Comparison of ENCODE assay signal across 9 mouse cellular contexts in the genomic region with DNA sequence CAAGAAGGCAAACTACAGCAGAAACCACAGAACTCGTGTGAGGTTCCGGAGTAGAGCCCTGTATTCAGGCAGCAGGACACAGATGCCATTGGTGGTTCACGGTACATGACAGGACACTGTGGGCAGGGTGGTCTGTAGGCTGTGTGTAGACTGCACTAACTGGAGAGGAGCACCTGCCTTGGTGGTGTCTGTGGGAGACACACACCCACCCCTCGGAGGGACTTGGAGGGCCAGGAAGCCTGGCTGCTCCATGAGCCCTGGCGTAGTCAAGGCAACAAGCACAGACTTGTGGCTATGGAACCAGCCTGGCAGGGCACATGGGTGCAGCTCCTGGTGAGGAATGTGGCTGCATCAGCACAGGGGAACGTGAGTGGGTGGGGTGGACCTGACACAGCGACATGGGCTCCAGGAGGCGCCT. TPM values are rescaled to one million over a fixed set of nuclear protein-coding genes. Genes with fewer than 3 reads are reported as not detected.
DNase-seq lines count a peak whose midpoint lies in the region; ATAC-seq and TF ChIP-seq lines count a peak whose summit lies in the region.
"Had no signal": no experiment of that assay in that cellular context is flagged by ENCODE, and none has a peak within 500 bp of the region (broad histone marks: within the 10 kb centered on the region; RNA-seq: fewer than 3 reads in every experiment).

No protein-coding gene starts in this region.

- H3K4me3 ChIP-seq in cerebellum, adult 2 months (replicated peaks; ENCODE audit: insufficient read depth, low read depth, low read length) = no peak overlapping the region
- no peak overlapping the region for H3K4me3 ChIP-seq in lung, embryonic 15.5 days
- H3K4me3 ChIP-seq: midbrain, embryonic 12.5 days had no signal

- no peak for TF ChIP-seq CTCF in cerebellum, adult 2 months (IDR thresholded peaks at IDR 0.05; ENCODE audit: borderline replicate concordance, insufficient read depth, low read depth, low read length)

- H3K36me3 ChIP-seq in lung, embryonic 15.5 days = no peaks in the 10 kb centered on the region
- H3K36me3 ChIP-seq in splenic B cell, adult 2 months (ENCODE audit: control insufficient read depth, insufficient read depth, low read length, poor library complexity, severe bottlenecking) = no peaks in the 10 kb centered on the region
- H3K36me3 ChIP-seq: midbrain, embryonic 12.5 days had no signal

- no peak overlapping the region for H3K9ac ChIP-seq in lung, embryonic 15.5 days
- H3K9ac ChIP-seq: midbrain, embryonic 12.5 days had no signal

- H3K27ac ChIP-seq in cerebellum, adult 2 months (ENCODE audit: insufficient read depth, low read length) = peak overlapping the region; percentile 16; the same call in 1 of the 2 replicates
- H3K27ac ChIP-seq in lung, embryonic 15.5 days = peak overlapping the region; percentile 59; the same call in 1 of the 2 replicates
- H3K27ac ChIP-seq: midbrain, embryonic 12.5 days had no signal

- ATAC-seq in lung, embryonic 15.5 days (ENCODE audit: borderline replicate concordance, extremely low read depth, low FRiP score, low TSS enrichment) = peak; percentile 33; the same call in 1 of the 2 replicates

- no peaks in the 10 kb centered on the region for H3K27me3 ChIP-seq in cerebellum, adult 2 months (ENCODE audit: control insufficient read depth, insufficient read depth, low read length)
- H3K27me3 ChIP-seq in lung, embryonic 15.5 days = no peaks in the 10 kb centered on the region
- no peaks in the 10 kb centered on the region for H3K27me3 ChIP-seq in splenic B cell, adult 2 months (ENCODE audit: control insufficient read depth, insufficient read depth, low read length, poor library complexity, severe bottlenecking)

- no peak overlapping the region for H3K4me2 ChIP-seq in lung, embryonic 15.5 days
- H3K4me2 ChIP-seq: midbrain, embryonic 12.5 days had no signal

- H3K9me3 ChIP-seq in lung, embryonic 15.5 days = no peaks in the 10 kb centered on the region
- H3K9me3 ChIP-seq: midbrain, embryonic 12.5 days had no signal

- no peak for DNase-seq in cerebellum, adult 2 months
- no peak for DNase-seq in cerebellum, postnatal 36 days
- peak; percentile 75 to 80 for DNase-seq in urinary bladder, adult 18-20 months (ENCODE audit: low spot score in 2 of 2)
- no peak for DNase-seq in urinary bladder, postnatal 10 days (ENCODE audit: low spot score)
- peak; percentile 48 for DNase-seq in splenic B cell, adult 2 months (ENCODE audit: low read depth, low spot score)
- DNase-seq in adrenal gland, adult 2 months = no peak
- no peak for DNase-seq in kidney, postnatal 10 days

- H3K4me1 ChIP-seq in cerebellum, adult 2 months (ENCODE audit: control insufficient read depth, insufficient read depth, low read length) = no peaks in the 10 kb centered on the region
- peaks cover 6% of the 10 kb centered on the region; the same call in 1 of the 2 replicates for H3K4me1 ChIP-seq in lung, embryonic 15.5 days

- no peak for TF ChIP-seq POLR2A in cerebellum, adult 2 months (IDR thresholded peaks at IDR 0.05; ENCODE audit: borderline replicate concordance, insufficient read depth, low read length)

- 38% methylated on average over 8 of the region's 8 CpGs for WGBS in cerebellum, adult 2 months
- WGBS in lung, embryonic 15.5 days = 55% methylated on average over 8 of the region's 8 CpGs

RNA-seq across cellular contexts. Expression of gene Rfx2, which starts 11.1 kb away (rescaled TPM):
- 3.1 and 3.6 TPM in 2 replicates for polyA plus RNA-seq in cerebellum, adult 2 months (2012; rRNA removed)
- 5.2 and 6.0 TPM in 2 replicates for polyA plus RNA-seq in lung, embryonic 15.5 days (2015; fragmentation: Nextera tagmentation; extraction: Ambion mirVana)
- 1 to 10 TPM; 5.7 to 7.8 TPM for total RNA-seq in adrenal gland, adult 2 months (2021)
- 12.3 and 13.4 TPM in 2 replicates for polyA plus RNA-seq in adrenal gland, adult 2 months (2012; rRNA removed)

RNA-seq across cellular contexts. Expression of gene Prr22, which starts 49.7 kb away (rescaled TPM):
- 3.0 and 3.5 TPM in 2 replicates for polyA plus RNA-seq in cerebellum, adult 2 months (2012; rRNA removed)
- polyA plus RNA-seq in lung, embryonic 15.5 days (2015; fragmentation: Nextera tagmentation; extraction: Ambion mirVana) = 1.0 and 1.2 TPM in 2 replicates
- under 1 TPM; 0.43 to 0.73 TPM for total RNA-seq in adrenal gland, adult 2 months (2021)
- polyA plus RNA-seq in adrenal gland, adult 2 months (2012; rRNA removed) = 4.7 and 5.6 TPM in 2 replicates

RNA-seq across cellular contexts. Expression of gene Acsbg2, which starts 54.5 kb away (rescaled TPM):
- 0.03 TPM in 2 replicates for polyA plus RNA-seq in cerebellum, adult 2 months (2012; rRNA removed)
- polyA plus RNA-seq in lung, embryonic 15.5 days (2015; fragmentation: Nextera tagmentation; extraction: Ambion mirVana) = not detected in 2 replicates
- total RNA-seq in adrenal gland, adult 2 months (2021) = under 1 TPM; 0.20 to 0.59 TPM
- 0.09 and 0.11 TPM in 2 replicates for polyA plus RNA-seq in adrenal gland, adult 2 months (2012; rRNA removed)
- polyA plus RNA-seq: midbrain, embryonic 12.5 days had no signal

RNA-seq across cellular contexts. Expression of gene Dus3l, which starts 55.1 kb away (rescaled TPM):
- 168 and 169 TPM in 2 replicates for polyA plus RNA-seq in cerebellum, adult 2 months (2012; rRNA removed)
- 42.6 and 46.5 TPM in 2 replicates for polyA plus RNA-seq in lung, embryonic 15.5 days (2015; fragmentation: Nextera tagmentation; extraction: Ambion mirVana)
- total RNA-seq in adrenal gland, adult 2 months (2021) = 10 to 100 TPM; 30.0 to 36.2 TPM
- 104 and 121 TPM in 2 replicates for polyA plus RNA-seq in adrenal gland, adult 2 months (2012; rRNA removed)

RNA-seq across cellular contexts. Expression of gene 1700061G19Rik, which starts 55.6 kb away (rescaled TPM):
- 0.03 TPM in 1 of 2 replicates, not detected in the other for polyA plus RNA-seq in cerebellum, adult 2 months (2012; rRNA removed)
- polyA plus RNA-seq in lung, embryonic 15.5 days (2015; fragmentation: Nextera tagmentation; extraction: Ambion mirVana) = 0.23 and 0.35 TPM in 2 replicates
- total RNA-seq in adrenal gland, adult 2 months (2021) = 1 to 10 TPM; 2.7 to 5.1 TPM
- polyA plus RNA-seq in adrenal gland, adult 2 months (2012; rRNA removed) = 0.07 and 0.13 TPM in 2 replicates

Comparison
In these comparisons a context has a peak if more than half of its experiments do, and no peak if none do; other contexts are left out.
1. DNase-seq: peak in urinary bladder, adult 18-20 months (2 of 2) and splenic B cell, adult 2 months (single experiment); none in cerebellum, adult 2 months (0 of 2), cerebellum, postnatal 36 days (0 of 2), urinary bladder, postnatal 10 days (single experiment), adrenal gland, adult 2 months (single experiment) and kidney, postnatal 10 days (single experiment).